ENCODE assay signal across 13 mouse cellular contexts in genomic region chr14:33135170-33135569, GRCm38 (mm10).
"Had no signal": no experiment of that assay in that cellular context is flagged by ENCODE, and none has a peak within 500 bp of the region (broad histone marks: within the 10 kb centered on the region; RNA-seq: fewer than 3 reads in every experiment).

No protein-coding gene starts in this region.

- DNase-seq: gastrocnemius, adult 2 months; gastrocnemius, postnatal 10 days; gastrocnemius, postnatal 25 days; heart, adult 18-20 months; heart, postnatal 10 days; heart, postnatal 4 days; kidney, adult 18-20 months; kidney, adult 8-10 months; kidney, postnatal 10 days; kidney, postnatal 25 days; kidney, postnatal 4 days; liver; liver, embryonic 13.5 days had no signal
